Mouse (Mus musculus): ENCODE data around the gene Krtap1-5.
"Not testable (repeated sequence)": the region's sequence is repeated elsewhere in the genome, so short reads cannot be mapped to it uniquely, and the experiment has no call there.

Krtap1-5 gene

DNA sequence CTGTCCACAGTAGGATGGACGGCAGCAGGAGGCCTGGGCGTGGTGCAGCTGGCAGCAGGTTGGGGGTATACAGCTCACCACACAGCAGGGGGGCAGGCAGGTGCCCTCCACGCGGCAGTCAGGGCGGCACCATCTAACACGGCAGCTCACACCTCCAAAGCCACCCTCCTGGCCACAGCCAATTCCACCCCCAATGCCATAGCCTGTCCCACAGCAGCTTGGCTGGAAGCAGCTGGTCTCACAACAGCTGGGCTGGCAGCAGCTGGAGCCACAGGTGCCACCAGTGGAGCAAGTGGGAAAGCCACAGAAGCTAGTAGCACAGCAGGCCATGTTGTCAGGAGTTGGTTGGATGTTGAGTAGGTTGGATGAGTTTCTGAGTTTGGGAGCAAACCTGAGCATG lies at the start of gene Krtap1-5:
TSS of gene Krtap1-5 (minus strand) at position 381 of the 400 bp plus-strand sequence.
- DNase-seq (ENCODE audit: low read depth in 1 of 2, low spot score in 2 of 2) = no peak

GRCm38 (mm10) chr11:99628138-99628537 lies 47.3 kb upstream of the Krtap1-5 start, which contains the start of gene Krtap4-1:
Krtap4-1 (minus strand) TSS chr11:99628238.
- DNase-seq (ENCODE audit: low read depth in 1 of 2, low spot score in 2 of 2) = no peak

- no peak for DNase-seq (ENCODE audit: low read depth in 1 of 2, low spot score in 2 of 2)
Observed at GRCm38 (mm10) chr11:99620335-99620734, 39.5 kb upstream of the Krtap1-5 start, which contains the start of gene Gm11562. Gm11562 (minus strand) TSS chr11:99620435.

DNA sequence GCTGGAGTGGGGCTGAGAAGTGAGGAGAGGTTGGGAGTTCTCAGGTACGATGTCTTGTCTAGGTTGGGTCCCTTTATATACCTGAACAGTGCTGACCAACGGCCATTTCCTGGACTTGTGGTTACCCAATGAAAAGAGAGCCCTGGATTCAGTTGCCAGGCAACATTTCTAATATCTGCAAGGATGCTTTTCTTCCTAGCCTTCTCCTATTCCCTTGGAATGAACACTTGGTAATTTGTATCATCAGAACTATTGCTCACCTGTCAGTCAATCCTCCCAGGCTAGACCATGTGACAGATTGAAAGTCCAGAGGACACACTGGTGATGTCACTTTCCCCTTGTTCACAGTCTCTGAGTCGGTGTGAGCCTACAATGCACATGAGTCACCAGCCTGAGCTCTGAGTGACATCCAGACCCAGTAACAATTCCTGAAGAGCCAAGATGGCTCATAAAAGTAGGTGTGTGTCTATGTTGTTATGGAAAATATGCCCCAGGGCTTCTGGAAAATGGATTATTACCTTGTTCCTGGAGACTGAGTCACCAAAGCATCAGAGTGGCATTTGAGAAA lies 34.1 kb upstream of the Krtap1-5 start, which contains the start of gene Krtap2-4:
TSS of gene Krtap2-4 (minus strand) at position 51 of the 568 bp plus-strand sequence.
- no peak for DNase-seq (ENCODE audit: low read depth in 1 of 2, low spot score in 2 of 2)

DNA sequence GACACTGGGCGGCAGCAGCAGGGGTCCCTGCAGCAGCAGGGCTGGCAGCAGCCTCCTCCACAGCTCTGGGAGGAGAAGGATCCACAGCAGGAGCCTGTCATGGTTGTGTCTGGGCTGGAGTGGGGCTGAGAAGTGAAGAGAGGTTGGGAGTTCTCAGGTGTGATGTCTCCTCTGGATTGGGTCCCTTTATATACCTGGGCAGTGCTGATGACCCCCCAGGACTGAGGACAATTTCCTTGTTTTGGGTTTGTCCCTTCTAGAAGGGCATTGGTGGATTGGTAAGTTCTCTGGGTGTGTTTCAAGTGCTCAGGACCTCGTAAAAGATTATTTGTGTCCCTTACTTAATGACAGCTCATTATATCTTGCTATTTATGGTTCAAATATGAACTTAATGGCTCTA lies 29.3 kb upstream of the Krtap1-5 start, which contains the start of gene Gm11937:
TSS of gene Gm11937 (minus strand) at position 101 of the 400 bp plus-strand sequence.
- DNase-seq (ENCODE audit: low read depth in 1 of 2, low spot score in 2 of 2) = not testable (repeated sequence)

DNA sequence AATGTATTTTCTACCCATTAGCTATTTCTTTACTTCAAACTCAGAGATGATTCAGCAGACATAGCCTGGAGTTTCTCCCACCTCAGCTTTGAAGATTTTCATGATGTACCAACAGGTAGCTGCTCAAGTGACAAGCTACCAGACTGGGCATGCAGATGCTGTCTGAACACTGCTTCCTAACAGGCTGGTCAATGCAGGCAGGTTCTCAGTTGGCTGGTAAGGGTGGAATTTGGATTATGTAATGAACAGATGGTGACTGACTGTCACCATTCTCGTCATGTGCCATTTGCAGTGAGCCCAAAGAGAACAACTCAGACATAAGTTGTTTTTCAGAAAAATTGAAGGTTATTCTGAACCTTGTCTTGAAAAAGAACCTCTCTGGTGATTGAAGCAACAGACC lies 28.3 kb upstream of the Krtap1-5 start:
- no peak for DNase-seq (ENCODE audit: low read depth in 1 of 2, low spot score in 2 of 2)

- not testable (repeated sequence) for DNase-seq (ENCODE audit: low read depth in 1 of 2, low spot score in 2 of 2)
Observed at GRCm38 (mm10) chr11:99603208-99603607, 22.4 kb upstream of the Krtap1-5 start, which contains the start of gene Gm11938. Gm11938 (minus strand) TSS chr11:99603308.

DNA sequence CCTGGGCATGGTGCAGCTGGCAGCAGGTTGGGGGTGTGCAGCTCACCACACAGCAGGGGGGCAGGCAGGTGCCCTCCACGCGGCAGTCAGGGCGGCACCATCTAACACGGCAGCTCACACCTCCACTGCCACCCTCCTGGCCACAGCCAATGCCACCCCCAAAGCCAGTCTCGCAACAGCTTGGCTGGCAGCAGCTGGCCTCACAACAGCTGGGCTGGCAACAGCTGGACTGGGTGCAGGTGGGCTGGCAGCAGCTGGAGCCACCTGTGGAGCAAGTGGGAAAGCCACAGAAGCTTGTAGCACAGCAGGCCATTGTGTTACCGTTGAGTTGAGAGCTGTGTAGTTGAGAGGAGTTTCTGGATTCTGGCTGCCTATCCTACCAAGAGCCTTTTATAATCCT lies 16.9 kb upstream of the Krtap1-5 start, which contains the start of gene Krtap9-3:
TSS of gene Krtap9-3 (minus strand) at position 364 of the 400 bp plus-strand sequence.
- DNase-seq (ENCODE audit: low read depth in 1 of 2, low spot score in 2 of 2) = not testable (repeated sequence)

DNA sequence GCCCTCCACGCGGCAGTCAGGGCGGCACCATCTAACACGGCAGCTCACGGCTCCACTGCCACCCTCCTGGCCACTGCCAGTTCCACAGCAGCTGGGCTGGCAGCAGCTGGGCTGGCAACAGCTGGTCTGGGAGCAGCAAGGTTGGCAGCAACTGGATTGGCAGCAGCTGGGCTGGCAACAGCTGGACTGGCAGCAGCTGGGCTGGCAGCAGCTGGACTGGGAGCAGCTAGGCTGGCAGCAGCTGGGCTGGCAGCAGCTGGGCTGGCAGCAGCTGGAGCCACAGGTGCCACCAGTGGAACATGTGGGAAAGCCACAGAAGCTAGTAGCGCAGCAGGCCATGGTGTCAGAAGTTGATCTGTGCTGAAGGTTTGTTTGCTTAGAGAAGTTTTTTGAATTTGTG lies 10.2 kb upstream of the Krtap1-5 start, which contains the start of gene Krtap1-3:
TSS of gene Krtap1-3 (minus strand) at position 359 of the 400 bp plus-strand sequence.
- DNase-seq (ENCODE audit: low read depth in 1 of 2, low spot score in 2 of 2) = no peak

GRCm38 (mm10) chr11:99585096-99585495 lies 4.3 kb upstream of the Krtap1-5 start:
- DNase-seq (ENCODE audit: low read depth in 1 of 2, low spot score in 2 of 2) = no peak

DNA sequence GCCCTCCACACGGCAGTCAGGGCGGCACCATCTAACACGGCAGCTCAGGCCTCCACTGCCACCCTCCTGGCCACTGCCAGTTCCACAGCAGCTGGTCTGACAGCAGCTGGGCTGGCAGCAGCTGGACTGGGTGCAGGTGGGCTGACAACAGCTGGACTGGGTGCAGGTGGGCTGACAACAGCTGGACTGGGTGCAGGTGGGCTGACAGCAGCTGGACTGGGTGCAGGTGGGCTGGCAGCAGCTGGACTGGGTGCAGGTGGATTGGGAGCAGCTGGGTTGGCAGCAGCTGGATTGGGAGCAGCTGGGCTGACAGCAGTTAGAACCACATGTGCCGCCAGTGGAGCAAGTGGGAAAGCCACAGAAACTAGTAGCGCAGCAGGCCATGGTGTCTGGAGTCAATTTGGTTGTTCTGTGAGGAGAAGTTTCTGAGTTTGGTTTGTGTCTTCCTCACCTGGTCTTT lies 2.5 kb upstream of the Krtap1-5 start, which contains the start of gene Krtap1-4:
TSS of gene Krtap1-4 (minus strand) at position 410 of the 460 bp plus-strand sequence.
- no peak for DNase-seq (ENCODE audit: low read depth in 1 of 2, low spot score in 2 of 2)

DNA sequence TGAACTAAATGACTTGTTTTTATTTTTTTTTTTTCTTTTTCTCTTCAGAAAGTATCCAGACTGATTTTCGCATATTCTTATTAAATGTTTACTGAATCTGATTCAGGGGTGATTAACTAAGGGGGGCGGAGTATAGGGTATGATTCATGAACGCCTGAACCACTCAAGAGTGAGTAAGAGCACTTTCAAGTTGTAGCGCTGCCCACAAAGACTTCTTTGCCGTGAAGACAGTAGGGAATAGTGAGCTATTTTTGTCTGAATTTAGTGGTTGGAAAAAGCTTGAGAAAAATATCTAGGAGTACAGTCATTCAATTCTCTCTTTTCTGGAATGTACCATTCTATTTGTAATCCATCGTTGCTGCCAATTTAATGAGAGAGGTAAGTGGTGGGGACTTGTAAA lies 748 bp upstream of the Krtap1-5 start:
- no peak for DNase-seq (ENCODE audit: low read depth in 1 of 2, low spot score in 2 of 2)

- DNase-seq (ENCODE audit: low read depth in 1 of 2, low spot score in 2 of 2) = no peak
Observed at GRCm38 (mm10) chr11:99581051-99581450, 235 bp upstream of the Krtap1-5 start.

DNA sequence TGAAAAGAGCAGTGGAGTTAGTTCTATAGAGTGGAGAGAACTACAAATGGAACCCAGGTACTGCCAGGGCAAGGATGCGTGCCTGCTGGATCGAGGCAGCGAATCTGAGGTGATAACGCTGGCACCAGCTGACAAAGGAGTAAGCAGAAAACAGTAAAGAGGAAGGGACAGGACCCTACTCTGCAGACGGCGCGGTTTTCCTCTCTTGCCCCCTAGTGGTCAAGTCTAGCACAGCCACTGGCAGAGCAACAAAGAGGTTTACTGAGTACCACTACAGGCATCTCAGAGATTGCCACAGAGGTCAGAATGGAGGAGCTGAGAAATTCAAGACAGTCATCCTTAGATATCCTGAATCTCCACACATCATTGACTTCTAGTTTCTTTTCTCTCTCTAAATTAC lies 6.7 kb downstream of the Krtap1-5 start:
- DNase-seq (ENCODE audit: low read depth in 1 of 2, low spot score in 2 of 2) = peak in 1 of 2 experiments; percentile 23

DNA sequence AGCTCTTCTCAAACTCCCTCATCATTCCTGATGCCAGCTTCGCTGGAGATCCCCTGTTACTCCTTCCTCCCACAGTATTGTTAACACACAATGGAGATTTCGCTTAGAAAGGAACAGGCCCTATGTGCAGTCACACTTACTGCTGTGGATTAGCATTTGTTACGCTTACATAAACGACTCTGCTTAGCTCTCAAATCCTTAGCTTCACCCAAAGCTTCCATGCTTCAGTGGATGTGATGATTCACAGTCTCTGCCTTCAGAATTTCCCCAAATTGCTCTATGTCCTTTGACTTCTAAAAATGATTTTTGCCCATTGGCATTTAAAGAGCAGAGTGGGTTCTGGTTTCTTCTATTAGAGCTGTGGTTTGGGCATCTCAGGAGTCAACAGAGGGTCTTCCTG lies 7.7 kb downstream of the Krtap1-5 start:
- no peak for DNase-seq (ENCODE audit: low read depth in 1 of 2, low spot score in 2 of 2)

GRCm38 (mm10) chr11:99566530-99566929 lies 14.3 kb downstream of the Krtap1-5 start, which contains the start of gene Krtap3-1:
Krtap3-1 (minus strand) TSS chr11:99566630.
- DNase-seq (ENCODE audit: low read depth in 1 of 2, low spot score in 2 of 2) = no peak

DNA sequence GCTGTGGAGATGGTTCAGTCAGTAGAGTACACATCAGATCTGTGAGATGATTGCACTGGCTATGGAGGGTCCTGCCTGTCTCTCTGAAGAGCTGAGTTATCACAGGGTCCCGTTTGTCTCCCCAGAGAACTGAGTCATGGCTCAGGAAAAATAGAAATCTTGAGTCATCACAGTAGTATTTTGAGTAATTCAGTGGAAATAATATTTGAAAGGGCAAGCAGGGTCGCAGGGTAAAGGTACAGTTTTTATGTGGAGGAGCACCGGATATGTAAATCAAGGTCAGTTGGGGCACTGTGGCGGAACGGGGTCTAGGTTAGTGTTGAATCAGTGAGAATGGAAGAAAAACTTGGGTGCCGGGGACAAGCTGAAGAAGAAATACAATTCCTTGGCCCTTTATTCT lies 18.2 kb downstream of the Krtap1-5 start:
- DNase-seq (ENCODE audit: low read depth in 1 of 2, low spot score in 2 of 2) = no peak

- no peak for DNase-seq (ENCODE audit: low read depth in 1 of 2, low spot score in 2 of 2)
Observed at GRCm38 (mm10) chr11:99559366-99559765, 21.4 kb downstream of the Krtap1-5 start, which contains the start of gene Gm11939. Gm11939 (minus strand) TSS chr11:99559466.

DNA sequence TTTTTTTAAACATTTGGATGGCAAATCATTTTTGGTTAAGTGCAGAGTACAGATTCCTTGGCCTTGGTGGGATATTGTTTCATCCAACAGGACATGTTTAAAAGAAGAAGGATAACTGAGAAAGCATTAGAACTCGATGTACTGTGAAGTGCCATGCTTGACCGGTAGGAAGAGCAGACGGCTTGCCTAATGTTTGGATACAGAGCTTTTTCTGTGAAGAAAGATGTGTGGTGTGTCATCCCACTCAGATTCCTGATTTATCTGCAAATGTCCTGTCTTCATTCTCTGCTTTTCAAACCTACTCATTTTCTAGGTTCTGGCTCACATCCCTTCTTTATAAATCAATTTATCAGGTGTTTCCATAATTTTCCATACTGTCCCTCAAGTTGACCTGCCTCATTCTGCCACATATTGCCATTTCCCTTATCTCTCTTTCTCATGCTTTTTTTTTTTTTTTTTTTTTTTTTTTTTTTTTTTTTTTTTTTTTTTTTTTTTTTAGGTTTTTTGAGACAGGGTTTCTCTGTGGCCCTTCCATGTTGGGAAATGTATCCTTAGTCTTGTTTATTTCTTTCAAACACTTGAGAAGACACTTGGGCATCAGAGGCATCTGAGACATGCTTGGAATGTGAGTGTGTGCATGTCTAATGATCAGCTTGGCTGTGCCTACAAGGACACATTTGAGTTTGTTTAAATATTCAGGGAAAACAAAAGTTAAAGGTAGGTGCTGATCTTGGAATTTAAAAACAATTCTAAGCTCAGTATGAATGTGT lies 22.7 kb downstream of the Krtap1-5 start:
- no peak for DNase-seq (ENCODE audit: low read depth in 1 of 2, low spot score in 2 of 2)

DNA sequence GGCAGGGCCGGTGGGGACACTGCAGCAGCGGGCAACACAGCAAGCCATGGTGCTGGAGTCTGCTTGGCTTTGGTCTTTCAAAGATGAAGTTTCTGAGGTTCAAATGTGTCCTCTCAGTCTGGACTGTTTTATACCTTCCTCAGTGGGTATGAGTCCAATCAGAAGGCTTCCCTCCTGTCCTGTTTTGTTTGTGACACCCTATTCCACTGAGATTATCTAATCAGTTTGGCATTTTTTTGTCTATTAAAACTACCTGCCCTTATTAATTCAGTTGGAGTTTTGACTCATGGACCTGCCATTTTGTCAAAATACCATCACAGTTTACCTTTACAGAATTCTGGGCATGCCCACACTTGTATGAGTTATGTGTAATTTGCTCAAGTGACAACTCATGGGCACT lies 24.1 kb downstream of the Krtap1-5 start, which contains the start of gene Krtap3-2:
TSS of gene Krtap3-2 (minus strand) at position 101 of the 400 bp plus-strand sequence.
- no peak for DNase-seq (ENCODE audit: low read depth in 1 of 2, low spot score in 2 of 2)

DNA sequence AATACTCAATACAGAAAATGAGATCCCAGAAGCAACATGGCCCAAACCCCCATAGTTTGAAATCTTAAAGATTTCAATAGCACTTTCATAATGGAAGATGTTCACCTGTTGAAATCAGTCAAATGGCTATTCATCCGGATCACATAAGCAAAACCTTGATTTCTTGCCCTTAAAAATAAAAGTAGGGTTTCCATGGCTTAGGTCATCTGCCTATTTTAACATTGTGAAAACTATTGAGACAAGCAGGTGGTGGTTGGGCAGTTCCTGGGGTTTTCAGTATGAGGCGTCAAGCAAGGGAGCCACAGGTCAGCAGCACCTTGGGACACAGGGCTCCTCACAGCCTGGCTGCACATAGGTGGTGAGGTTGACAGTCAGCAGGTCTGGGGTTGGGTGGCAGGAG lies 24.6 kb downstream of the Krtap1-5 start:
- DNase-seq (ENCODE audit: low read depth in 1 of 2, low spot score in 2 of 2) = no peak

All from monocyte, adult 2 months (primary cell).